Mouse (Mus musculus): Measurements from ENCODE around the gene Itgb3.

The Itgb3 gene

GRCm38 (mm10) chr11:104619084-104620022 lies 11.6 kb downstream of the Itgb3 start:
- no peak for DNase-seq (ENCODE audit: low spot score in 2 of 2)

DNA sequence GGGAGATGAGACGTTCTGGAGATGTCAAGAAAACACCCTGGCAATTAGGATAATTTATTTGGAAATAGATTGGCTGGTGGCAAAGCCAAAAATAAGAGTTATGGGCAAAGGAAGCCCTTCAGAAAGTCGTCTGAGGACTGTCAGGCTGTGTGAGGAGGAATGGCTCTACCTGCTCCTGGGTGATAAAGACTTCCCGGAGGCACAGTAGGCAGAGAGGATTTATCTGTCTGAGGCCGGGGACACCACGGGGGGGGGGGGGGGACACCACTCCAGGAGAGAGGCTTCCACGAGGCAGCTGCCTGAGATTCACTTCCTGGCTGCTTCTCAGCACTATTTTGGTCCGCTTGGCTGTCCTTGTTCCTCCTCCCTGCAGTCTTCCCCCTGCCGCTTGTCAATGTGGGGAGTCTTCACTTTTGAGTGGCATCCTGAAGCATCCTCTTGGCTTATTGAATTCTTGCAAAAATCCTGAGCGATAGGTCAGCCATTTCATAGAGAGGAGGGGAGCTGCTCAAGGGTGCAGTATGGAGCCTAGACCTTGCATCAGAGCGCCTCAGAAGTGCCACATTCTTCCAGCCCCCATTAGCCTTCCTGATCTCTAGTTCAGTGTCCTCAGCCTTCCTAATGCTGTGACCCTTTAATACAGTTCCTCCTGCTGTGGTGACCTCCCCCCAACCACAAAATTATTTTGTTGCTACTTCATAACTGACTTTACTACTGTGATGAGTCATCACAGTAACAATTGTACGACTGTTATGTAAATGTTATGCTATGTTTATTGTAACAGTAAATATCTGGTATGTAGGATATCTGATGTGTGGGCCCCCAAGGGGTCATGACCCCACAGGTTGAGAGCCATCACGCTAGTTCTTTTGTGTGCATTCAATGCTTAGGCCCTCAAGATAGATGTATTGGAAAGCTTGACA lies 14.5 kb downstream of the Itgb3 start:
- DNase-seq (ENCODE audit: low spot score in 2 of 2): no peak

DNA sequence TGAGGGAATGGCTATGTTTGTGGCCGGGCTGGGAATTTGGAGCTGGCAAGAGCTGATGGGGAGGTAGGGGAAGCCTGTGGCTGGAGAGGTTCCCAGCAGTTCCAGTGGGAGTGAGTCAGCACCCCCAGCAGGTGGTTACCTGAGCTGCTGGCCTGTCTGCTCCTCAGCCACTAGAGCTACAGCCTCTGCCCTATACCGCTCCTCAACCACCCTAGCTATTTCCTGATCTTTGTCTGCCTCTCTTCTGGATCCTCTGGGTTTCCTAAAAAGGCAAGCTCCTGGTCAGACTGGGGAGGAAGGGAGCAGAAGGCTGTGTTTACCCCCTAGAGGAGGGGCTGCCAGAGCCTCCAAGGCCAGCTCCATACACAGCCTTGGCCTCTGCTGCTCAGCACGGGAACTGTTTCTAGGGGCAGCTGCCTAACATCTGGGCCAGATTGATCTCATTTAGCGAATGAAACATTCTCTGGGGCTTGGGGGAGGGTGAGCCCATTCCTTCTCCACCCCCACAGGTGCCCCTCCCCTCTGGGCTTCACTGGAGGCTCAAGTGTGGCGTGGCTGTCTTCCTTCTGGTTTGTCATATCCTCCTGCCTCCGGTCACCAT lies 17.1 kb downstream of the Itgb3 start:
- DNase-seq (ENCODE audit: low spot score in 2 of 2): no peak

DNA sequence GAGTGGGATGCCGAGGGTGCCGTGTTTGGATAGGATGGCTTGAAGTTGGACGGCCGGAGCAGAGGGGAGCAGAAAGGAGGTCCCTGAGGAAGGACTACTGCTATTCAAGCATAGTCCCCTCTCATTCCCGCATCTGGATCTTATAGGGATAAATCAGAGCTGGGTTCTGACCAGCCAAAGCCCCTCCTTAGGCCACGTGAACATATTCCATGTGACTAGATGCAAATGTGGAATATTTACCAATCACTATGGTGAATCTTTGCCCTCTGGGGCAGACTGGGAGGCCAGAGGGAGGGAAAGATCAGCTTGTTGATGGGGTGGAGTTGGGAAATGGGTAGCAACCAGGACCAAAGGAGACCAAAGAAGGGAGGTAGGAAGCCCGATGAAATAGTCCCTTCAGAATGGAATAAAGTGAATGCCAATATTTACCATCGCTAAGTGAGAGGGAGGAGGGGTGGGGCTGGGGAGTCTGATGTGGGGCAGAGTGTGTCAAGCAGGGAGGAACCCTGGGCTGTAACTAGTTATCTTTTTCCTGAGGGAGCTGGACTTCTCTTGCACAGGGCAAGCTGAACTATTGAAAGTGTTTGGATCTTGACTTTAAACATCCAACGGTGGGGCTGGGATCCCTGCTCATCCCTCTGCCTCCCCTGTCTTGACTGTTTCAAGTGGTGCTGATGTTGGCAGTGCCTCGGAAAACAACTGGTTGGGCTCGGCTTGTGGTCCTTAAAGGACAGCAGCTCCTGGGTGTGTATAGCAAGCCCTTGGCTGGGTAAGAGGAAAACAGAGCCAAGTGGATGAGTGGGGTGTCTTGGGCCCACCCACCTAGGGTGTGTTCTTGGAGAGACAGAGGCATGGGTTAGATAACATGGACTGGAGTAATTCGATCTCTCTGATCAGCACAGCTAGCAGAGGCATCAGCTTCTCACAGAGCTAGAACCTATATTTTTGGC lies 17.9 kb downstream of the Itgb3 start:
- DNase-seq (ENCODE audit: low spot score in 2 of 2): no peak

DNA sequence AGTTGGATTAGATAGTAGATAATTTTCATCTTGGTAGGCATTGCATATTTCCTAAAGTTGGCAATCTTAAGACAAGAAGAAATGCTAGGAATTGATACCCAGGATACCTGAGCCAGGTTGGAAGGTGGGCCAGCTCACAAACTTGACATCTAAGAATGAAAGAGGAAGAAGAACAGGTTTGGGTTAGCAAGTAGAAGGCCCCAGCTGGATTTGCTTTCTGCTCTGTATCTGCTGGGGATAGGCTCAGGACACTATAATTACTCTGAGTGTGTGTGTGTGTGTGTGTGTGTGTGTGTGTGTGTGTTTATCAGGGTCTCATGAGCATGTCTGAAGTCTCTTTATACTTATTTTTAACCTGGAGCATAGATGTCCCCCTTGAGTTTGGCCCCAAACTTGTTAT lies 18.8 kb downstream of the Itgb3 start:
- no peak for DNase-seq (ENCODE audit: low spot score in 2 of 2)

- DNase-seq (ENCODE audit: low spot score in 2 of 2): no peak
These were observed 20.0 kb downstream of the Itgb3 start for GRCm38 (mm10) chr11:104627616-104628301.

DNA sequence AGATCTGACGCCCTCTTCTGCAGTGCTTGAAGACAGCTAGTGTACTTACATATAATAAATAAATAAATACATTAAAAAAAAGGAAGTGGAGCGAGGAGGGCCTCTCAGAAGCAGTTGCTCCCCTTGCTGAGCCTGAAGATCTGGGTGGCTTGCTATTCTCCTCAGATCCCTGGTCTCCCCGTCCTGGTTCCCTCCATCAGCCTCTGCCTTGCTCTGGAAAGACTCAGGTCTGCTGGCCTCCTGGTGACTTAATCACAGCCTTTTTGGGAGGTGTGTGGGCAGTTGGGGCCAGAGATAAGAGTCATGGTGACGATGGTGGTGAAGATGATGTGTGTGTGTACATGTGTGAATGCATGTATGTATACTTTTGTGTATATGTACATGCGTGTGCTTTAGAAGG lies 20.8 kb downstream of the Itgb3 start:
- DNase-seq (ENCODE audit: low spot score in 2 of 2): no peak

DNA sequence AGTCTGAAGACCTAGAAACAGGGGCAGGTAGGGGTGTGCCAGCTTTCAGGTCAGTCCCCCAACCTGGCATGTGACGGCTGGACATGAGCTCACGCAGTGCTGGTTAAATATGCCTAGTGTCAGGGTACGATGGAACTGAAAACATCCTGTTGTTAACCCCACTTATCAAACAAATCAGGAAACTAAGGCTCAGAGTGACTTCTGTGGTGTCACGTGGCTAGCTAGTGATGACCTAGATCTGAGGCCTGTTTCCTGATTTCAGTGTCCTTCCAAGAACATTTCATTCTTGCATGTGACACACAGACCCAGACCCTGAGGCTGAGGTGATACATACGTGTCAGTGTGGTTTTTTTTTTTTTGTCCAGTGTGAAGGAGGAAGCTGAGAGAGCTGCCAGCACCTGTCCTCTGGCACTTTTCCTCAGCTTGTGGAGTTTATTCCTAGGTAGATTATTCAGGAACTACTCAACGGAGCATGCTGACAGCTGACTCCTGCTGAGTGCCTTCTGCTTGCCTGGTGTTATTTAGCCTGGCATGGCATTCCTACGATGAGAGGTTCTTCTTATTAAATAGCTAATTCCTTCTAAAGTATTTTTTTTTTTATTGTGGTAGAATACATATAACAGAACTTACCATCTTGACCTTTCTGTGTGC lies 22.5 kb downstream of the Itgb3 start:
- no peak for DNase-seq (ENCODE audit: low spot score in 2 of 2)

- no peak for DNase-seq (ENCODE audit: low spot score in 2 of 2)
These were observed 23.5 kb downstream of the Itgb3 start for GRCm38 (mm10) chr11:104631306-104631705.

GRCm38 (mm10) chr11:104637010-104637409 lies 29.2 kb downstream of the Itgb3 start:
- no peak for DNase-seq (ENCODE audit: low spot score in 2 of 2)

DNA sequence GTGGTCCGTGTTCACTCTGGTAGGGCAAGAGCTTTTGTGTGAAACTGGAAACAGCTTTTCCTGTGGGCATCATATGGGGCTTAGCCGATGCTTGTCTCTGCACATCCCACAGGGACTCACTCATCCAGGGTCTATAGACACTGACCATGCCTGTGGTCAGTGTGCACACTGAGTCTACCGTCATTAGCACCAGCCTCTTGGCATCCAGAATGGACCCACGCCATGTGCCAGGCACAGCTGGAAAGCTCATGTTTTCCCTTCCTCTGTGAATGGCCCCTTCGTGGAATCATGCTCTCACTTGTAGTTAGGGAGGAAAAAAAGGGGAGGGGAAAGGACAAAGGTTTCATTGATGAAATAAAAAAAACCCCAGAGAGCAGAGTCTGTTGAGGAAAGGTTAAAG lies 30.2 kb downstream of the Itgb3 start:
- no peak for DNase-seq (ENCODE audit: low spot score in 2 of 2)

DNA sequence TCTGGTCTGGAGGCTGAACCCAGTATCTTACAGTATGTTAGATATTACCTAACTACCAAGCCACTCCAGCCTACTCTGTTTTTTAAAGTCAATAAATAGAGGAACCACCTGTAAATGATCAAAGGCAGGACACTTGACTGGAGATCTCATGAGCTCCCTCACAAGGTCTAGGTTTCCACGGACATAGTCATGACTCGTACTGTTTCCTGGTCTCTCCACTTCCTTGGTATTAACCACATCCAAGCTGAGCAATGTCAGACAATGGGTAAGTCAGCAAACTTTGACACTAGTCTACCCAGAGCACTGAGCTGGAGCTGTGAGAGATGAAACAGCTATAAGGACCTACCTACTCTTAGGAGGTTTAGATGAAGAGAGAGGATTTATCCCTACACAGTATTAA lies 31.1 kb downstream of the Itgb3 start:
- DNase-seq (ENCODE audit: low spot score in 2 of 2): no peak

GRCm38 (mm10) chr11:104639634-104640033 lies 31.8 kb downstream of the Itgb3 start:
- DNase-seq (ENCODE audit: low spot score in 2 of 2): no peak

- DNase-seq (ENCODE audit: low spot score in 2 of 2): no peak
These were observed 33.1 kb downstream of the Itgb3 start for GRCm38 (mm10) chr11:104640894-104641293.

- no peak for DNase-seq (ENCODE audit: low spot score in 2 of 2)
These were observed 35.4 kb downstream of the Itgb3 start for GRCm38 (mm10) chr11:104643236-104643635.

DNA sequence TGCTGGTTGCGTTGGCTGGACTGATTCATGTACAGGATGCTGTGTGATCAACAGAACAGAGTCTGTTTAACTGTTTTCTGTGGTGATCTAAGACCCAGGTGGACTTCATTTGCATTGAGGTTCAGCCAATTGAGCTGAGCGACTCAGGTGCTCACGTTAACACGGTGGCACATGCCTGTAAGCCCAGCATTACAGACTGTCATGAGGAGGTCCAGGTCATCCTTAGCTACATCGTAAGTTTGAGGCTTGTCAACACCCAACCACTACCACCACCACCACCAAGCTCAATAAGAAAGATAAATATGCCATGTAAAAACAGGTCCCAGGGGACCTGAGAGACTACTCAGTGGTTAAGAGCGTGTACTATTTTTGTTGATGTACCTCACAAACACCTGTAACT lies 37.6 kb downstream of the Itgb3 start:
- no peak for DNase-seq (ENCODE audit: low spot score in 2 of 2)

GRCm38 (mm10) chr11:104646173-104646572 lies 38.4 kb downstream of the Itgb3 start:
- DNase-seq (ENCODE audit: low spot score in 2 of 2): no peak

DNA sequence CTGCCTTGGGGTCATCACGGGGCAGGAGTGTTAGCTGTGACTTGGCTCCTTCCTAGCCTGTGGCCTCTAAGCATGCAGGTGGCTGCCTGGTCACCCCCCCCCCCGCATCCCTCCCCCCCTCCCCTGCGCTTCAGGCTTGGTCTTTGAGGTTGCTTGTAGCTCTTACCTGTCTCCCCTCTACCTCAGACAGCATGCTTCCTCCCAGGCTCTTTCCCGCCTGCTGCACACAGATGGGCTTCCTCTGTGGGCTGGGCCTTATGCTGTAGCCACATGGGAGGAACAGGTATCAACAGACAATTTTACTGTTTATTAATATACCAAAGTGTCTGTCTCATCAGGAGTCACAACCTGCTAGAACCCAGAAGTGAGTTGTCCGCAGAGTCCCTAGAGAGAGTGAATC lies 38.8 kb downstream of the Itgb3 start:
- DNase-seq (ENCODE audit: low spot score in 2 of 2): no peak

DNA sequence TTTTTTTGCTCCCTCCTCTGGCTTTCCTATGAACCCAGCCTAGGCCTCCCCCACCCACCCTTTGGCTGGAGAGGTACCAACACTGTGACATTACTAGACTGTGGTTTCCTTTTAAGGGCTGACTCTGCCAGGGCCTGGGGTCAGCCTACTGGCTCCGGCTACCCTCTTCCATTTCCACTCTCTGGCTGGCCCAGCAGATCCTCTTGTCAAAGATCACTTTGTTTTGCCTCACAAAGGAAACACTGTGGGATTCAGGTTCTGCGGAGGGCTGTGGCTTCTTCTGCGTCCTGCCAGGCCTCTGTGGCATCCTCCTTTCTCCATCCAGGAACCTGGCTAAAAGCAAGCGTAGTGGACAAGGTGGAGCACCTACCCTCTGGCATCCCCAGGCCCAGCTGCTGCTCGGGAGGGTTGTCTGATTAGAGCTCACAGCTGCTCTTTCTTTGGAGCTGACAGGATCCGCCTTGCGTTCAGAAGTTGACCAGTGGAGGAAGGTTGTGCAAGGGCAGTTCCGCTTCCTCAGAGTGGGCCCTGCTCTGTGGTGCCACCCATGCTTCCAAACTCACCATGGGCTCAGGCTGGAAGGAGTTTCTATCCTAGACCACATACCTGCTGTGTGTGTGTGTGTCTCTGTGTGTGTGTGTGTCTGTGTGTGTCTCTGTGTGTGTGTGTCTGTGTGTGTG lies 39.5 kb downstream of the Itgb3 start:
- no peak for DNase-seq (ENCODE audit: low spot score in 2 of 2)
